Mouse (Mus musculus) heart, embryonic 14.5 days (tissue): Measurements from ENCODE around the gene Taz. TPM values are rescaled to one million over a fixed set of nuclear protein-coding genes. Genes with fewer than 3 reads are reported as not detected.

ENCODE experiments used
- ATAC-seq: fragments of 200-750 bp; cut with Nextera tagmentation; 2 replicates; pipeline ENCODE4 v1.8.0; 2017; ENCODE audit warnings: low read depth, moderate TSS enrichment; ENCODE audit not compliant: insufficient number of reproducible peaks, insufficient read depth, low FRiP score
- H3K27ac ChIP-seq, 2 experiments: fragments of 200-500 bp in 1 of 2; fragments of 300-500 bp in 1 of 2; sonication (generic) in 1 of 2; replicated peaks in 1 of 2; 2 replicates each; pipeline ENCODE4 v1.5.1; 2012 to 2014; ENCODE audit warnings: low read depth in 2 of 2, low read length in 2 of 2, control low read depth in 1 of 2, mild to moderate bottlenecking in 1 of 2, mixed read lengths in 1 of 2; ENCODE audit not compliant: control insufficient read depth in 1 of 2, insufficient read depth in 1 of 2
- H3K27me3 ChIP-seq: fragments of 300-500 bp; sonication (generic); 2 replicates; pipeline ENCODE4 v1.6.1; 2014; ENCODE audit warnings: mild to moderate bottlenecking, low read length, control low read depth; ENCODE audit not compliant: control insufficient read depth, insufficient read depth
- H3K36me3 ChIP-seq: fragments of 300-500 bp; sonication (generic); 2 replicates; pipeline ENCODE4 v1.6.1; 2014; ENCODE audit warnings: mild to moderate bottlenecking, control low read depth, low read length, mixed read lengths; ENCODE audit not compliant: control insufficient read depth, insufficient read depth
- H3K4me1 ChIP-seq, 2 experiments: fragments of 200-500 bp in 1 of 2; fragments of 300-500 bp in 1 of 2; sonication (generic) in 1 of 2; 2 replicates each; pipeline ENCODE4 v1.6.1; 2012 to 2014; ENCODE audit warnings: low read length in 2 of 2, control low read depth in 1 of 2, mixed read lengths in 1 of 2; ENCODE audit not compliant: control insufficient read depth in 2 of 2, insufficient read depth in 2 of 2
- H3K4me2 ChIP-seq: fragments of 300-500 bp; sonication (generic); 2 replicates; pipeline ENCODE4 v1.6.1; 2014; ENCODE audit warnings: mild to moderate bottlenecking, low read length
- H3K4me3 ChIP-seq, 2 experiments: fragments of 200-500 bp in 1 of 2; fragments of 300-500 bp in 1 of 2; sonication (generic) in 1 of 2; 2 replicates each; pipeline ENCODE4 v1.5.1; 2012 to 2014; ENCODE audit warnings: low read length in 2 of 2, mild to moderate bottlenecking in 2 of 2, control low read depth in 1 of 2, low read depth in 1 of 2, moderate library complexity in 1 of 2; ENCODE audit not compliant: control insufficient read depth in 1 of 2, insufficient read depth in 1 of 2
- H3K9ac ChIP-seq: fragments of 300-500 bp; sonication (generic); 2 replicates; pipeline ENCODE4 v1.6.1; 2014; ENCODE audit warnings: mild to moderate bottlenecking, low read length
- H3K9me3 ChIP-seq: fragments of 300-500 bp; sonication (generic); 2 replicates; pipeline ENCODE4 v1.6.1; 2016; ENCODE audit warnings: low read length, control low read depth; ENCODE audit not compliant: control insufficient read depth
- WGBS: fragments of 180-500 bp; shearing (Covaris S2); extraction: QIAGEN DNeasy Blood & Tissue Kit; methylation state at CpG from one replicate; pipeline ENCODE4 v1.1.7; 2014; 5-methylcytosine and 5-hydroxymethylcytosine counted together
- polyA plus RNA-seq: library from polyadenylated mRNA; unstranded; fragments of >200 nt; fragmentation: Nextera tagmentation; extraction: Ambion mirVana; gene quantifications from 2 replicates; pipeline ENCODE4 v1.2.1, GENCODE M21; 2014

Taz gene
- polyA plus RNA-seq = 59.5 and 64.5 TPM in 2 replicates

GRCm38 (mm10) chrX:74281732-74282394 lies at the start of gene Taz, which contains the start of gene Dnase1l1:
Gene Taz (plus strand): TSS chrX:74281912.
Gene Dnase1l1 (minus strand): TSS chrX:74282337.
- Histone ChIP-seq H3K4me2 (peak within 1 kb of the TSS; percentile 81), H3K27ac (peak within 1 kb of the TSS; percentile 88 to 92), H3K4me1 (peaks cover 2 to 5% of the 10 kb centered on the region in 2 experiments; a peak in 3 of 4 replicates), H3K27me3 (no peaks in the 10 kb centered on the region), H3K4me3 (peak within 1 kb of the TSS; percentile 51 to 54), H3K9ac (peak within 1 kb of the TSS; percentile 78), H3K36me3 (peaks cover 6% of the 10 kb centered on the region; the same call in 1 of the 2 replicates), H3K9me3 (no peaks in the 10 kb centered on the region)
- 15% methylated on average over 16 of the region's 16 CpGs for WGBS
- peak; percentile 92 for ATAC-seq

DNA sequence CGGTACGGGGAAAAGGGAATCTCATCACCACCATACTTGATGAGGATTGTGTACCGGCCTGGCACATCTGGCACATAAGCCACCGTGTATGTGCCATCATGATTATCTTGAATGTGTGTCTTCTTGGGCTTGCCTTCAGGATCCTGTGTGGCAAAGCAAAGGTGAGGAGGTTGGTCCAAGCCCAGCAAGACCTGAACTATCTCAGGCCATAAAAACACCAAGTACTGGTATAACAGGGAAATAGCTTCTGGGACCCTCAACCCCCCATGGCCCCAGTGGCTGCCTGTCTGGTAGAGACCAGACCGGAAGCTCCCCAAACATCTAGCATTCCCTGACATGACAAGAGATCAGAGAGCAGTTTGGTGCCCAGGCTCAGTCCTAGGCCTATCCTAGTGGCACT lies 48.5 kb upstream of the Taz start:
- H3K4me2 ChIP-seq = no peak overlapping the region
- H3K4me3 ChIP-seq = no peak overlapping the region
- no peak overlapping the region for H3K27ac ChIP-seq
- H3K27me3 ChIP-seq = no peaks in the 10 kb centered on the region
- no peaks in the 10 kb centered on the region for H3K4me1 ChIP-seq
- H3K9me3 ChIP-seq = no peaks in the 10 kb centered on the region
- no peak for ATAC-seq
- H3K36me3 ChIP-seq = peaks cover 96% of the 10 kb centered on the region
- no peak overlapping the region for H3K9ac ChIP-seq
- WGBS = 89% methylated on average over 5 of the region's 5 CpGs

DNA sequence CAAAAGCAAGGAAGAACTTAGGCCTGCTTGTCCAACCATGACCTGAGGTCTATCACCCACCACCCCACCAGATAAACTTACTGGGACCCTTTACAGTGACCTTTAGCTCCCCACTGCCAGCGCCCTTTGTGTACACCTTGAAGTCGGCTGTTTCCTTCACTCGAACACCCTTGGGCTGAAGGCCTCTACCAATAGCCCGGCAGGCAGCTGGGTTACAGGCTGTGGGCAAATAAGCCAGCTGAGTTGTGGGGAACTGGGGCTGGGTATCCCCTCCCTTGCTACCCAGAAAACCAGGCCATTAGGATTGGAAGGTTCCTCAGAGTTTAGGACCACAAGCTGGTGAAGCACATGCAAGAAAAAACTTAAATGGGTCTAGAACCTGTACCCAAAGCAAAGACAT lies 41.4 kb upstream of the Taz start:
- Histone ChIP-seq H3K4me3 (no peak overlapping the region), H3K27ac (no peak overlapping the region), H3K9me3 (no peaks in the 10 kb centered on the region), H3K9ac (no peak overlapping the region), H3K27me3 (no peaks in the 10 kb centered on the region), H3K4me2 (no peak overlapping the region), H3K4me1 (no peaks in the 10 kb centered on the region), H3K36me3 (peaks cover 80% of the 10 kb centered on the region)
- ATAC-seq = no peak
- 87% methylated on average over 4 of the region's 4 CpGs for WGBS

GRCm38 (mm10) chrX:74243396-74243795 lies 38.3 kb upstream of the Taz start:
- ATAC-seq = no peak
- peak overlapping the region in 1 of 2 experiments; percentile 95; a peak in 1 of 4 replicates for H3K27ac ChIP-seq
- peak overlapping the region; percentile 72 for H3K9ac ChIP-seq
- H3K9me3 ChIP-seq = no peaks in the 10 kb centered on the region
- H3K27me3 ChIP-seq = no peaks in the 10 kb centered on the region
- 80% methylated on average over 2 of the region's 2 CpGs for WGBS
- H3K4me3 ChIP-seq = peak overlapping the region in 1 of 2 experiments; percentile 58; a peak in 2 of 4 replicates
- H3K36me3 ChIP-seq = peaks cover 53% of the 10 kb centered on the region
- H3K4me2 ChIP-seq = peak overlapping the region; percentile 74
- no peaks in the 10 kb centered on the region for H3K4me1 ChIP-seq

DNA sequence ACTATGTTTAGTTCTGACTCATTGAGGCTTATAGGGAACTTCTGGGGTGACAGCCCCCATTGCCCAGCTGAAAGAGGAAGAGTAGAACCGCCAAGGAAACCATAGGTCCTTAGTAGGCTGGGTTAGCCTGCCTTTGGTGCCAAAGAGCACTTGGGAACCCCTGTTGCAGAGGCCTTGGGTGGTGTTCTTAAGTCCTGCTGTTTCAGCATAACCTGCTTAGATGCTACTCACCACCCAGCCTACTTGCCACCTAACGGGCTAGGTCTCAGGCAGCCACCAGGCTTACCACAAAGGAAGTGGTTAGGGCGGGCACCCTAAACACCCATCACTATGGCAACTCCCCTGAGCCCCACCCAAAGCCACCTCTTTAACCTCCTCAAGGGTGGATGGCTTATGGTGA lies 37.9 kb upstream of the Taz start:
- Histone ChIP-seq H3K4me3 (peak overlapping the region; percentile 44 to 58), H3K27ac (peak overlapping the region; percentile 76 to 95), H3K9ac (peak overlapping the region; percentile 72), H3K4me2 (peak overlapping the region; percentile 74), H3K9me3 (no peaks in the 10 kb centered on the region), H3K36me3 (peaks cover 49% of the 10 kb centered on the region), H3K27me3 (no peaks in the 10 kb centered on the region), H3K4me1 (no peaks in the 10 kb centered on the region)
- ATAC-seq = no peak
- 58% methylated on average over 3 of the region's 3 CpGs for WGBS

DNA sequence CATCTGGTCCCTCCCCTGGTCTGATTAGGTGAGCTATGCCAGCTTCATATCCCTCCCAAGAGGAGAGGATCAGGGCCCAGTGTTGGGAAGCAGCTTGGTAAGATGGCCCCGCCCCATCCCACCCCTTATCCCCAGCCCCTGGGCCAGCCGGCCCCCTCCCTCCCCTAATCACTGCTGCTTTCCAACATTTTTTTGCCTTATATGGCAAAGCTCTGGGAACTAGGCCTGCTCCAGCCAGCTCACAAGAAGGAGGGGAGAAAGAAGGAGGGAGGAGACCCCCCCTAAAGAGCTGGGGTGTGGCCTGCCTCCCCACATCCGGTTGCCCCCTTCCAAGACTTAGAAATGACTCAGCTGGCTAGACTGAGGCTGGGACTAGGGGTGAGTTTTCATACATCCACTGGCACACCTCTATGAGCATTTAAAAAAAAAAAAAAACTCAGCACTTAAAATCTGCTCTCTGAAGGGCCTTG lies 37.1 kb upstream of the Taz start:
- H3K27ac ChIP-seq = peak overlapping the region; percentile 95 to 99
- peak overlapping the region; percentile 85 for H3K9ac ChIP-seq
- peak overlapping the region; percentile 74 for H3K4me2 ChIP-seq
- no peaks in the 10 kb centered on the region for H3K9me3 ChIP-seq
- peak overlapping the region; percentile 58 to 95 for H3K4me3 ChIP-seq
- H3K36me3 ChIP-seq = peaks cover 41% of the 10 kb centered on the region
- peak; percentile 49 for ATAC-seq
- H3K27me3 ChIP-seq = no peaks in the 10 kb centered on the region
- 28% methylated on average over 3 of the region's 3 CpGs for WGBS
- H3K4me1 ChIP-seq = no peaks in the 10 kb centered on the region

DNA sequence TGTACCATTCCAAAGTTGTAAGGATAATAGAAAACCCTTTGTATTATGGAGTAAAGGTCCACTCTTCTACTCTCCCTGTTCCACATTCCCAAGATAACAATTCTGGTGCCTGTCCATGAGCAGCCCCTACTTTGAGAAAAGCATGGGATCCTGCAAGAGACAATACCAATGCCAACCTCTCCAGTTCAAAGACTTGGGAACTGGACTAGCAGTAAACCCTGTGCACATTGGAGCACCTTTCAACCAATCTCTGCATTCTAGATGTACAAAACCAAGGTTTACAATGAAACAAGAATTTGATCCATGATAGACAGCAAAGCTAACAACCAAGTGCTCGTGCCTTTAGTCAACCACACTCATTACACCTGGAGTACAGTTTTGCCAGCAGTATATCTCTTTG lies 36.6 kb upstream of the Taz start:
- no peaks in the 10 kb centered on the region for H3K27me3 ChIP-seq
- peak overlapping the region; percentile 85 for H3K9ac ChIP-seq
- 19% methylated on average over 1 of the region's 1 CpGs for WGBS
- H3K4me1 ChIP-seq = no peaks in the 10 kb centered on the region
- no peak for ATAC-seq
- H3K4me3 ChIP-seq = peak overlapping the region; percentile 58 to 95
- peak overlapping the region; percentile 74 for H3K4me2 ChIP-seq
- H3K9me3 ChIP-seq = no peaks in the 10 kb centered on the region
- H3K36me3 ChIP-seq = peaks cover 36% of the 10 kb centered on the region
- H3K27ac ChIP-seq = peak overlapping the region; percentile 95 to 99
